Mouse (Mus musculus): ENCODE measurements around the gene 5730522E02Rik. TPM values are rescaled to one million over a fixed set of nuclear protein-coding genes. Genes with fewer than 3 reads are reported as not detected.
A peak's percentile ranks its signal among the peaks of the same experiment; 100 is the strongest.

The 5730522E02Rik gene
- polyA plus RNA-seq, 1 experiment from 2014 or later = 2.6 TPM

- H3K36me3 ChIP-seq (ENCODE audit: control insufficient read depth, insufficient read depth, low read length) = no peaks in the 10 kb centered on the region
- WGBS = 85% methylated on average over 3 of the region's 3 CpGs
These were observed 439.5 kb downstream of the 5730522E02Rik start for GRCm38 (mm10) chr11:25770991-25771568.

GRCm38 (mm10) chr11:25767584-25768333 lies 442.8 kb downstream of the 5730522E02Rik start:
- Histone ChIP-seq H3K36me3 (ENCODE audit: control insufficient read depth, insufficient read depth, low read length) (no peaks in the 10 kb centered on the region), H3K4me2 (ENCODE audit: low read depth, low read length) (no peak overlapping the region), H3K9ac (ENCODE audit: low read depth, low read length) (no peak overlapping the region), H3K9me3 (ENCODE audit: control insufficient read depth, low read length) (no peaks in the 10 kb centered on the region), H3K27me3 (replicated peaks; ENCODE audit: control insufficient read depth, insufficient read depth, low read length) (no peaks in the 10 kb centered on the region), H3K4me3 (ENCODE audit: low read depth, low read length) (no peak overlapping the region), H3K27ac (replicated peaks; ENCODE audit: low read depth, low read length) (no peak overlapping the region), H3K4me1 (ENCODE audit: control insufficient read depth, insufficient read depth, low read length) (no peaks in the 10 kb centered on the region; the same call in 1 of the 2 replicates)
- WGBS = 51% methylated on average over 5 of the region's 5 CpGs
- DNase-seq (ENCODE audit: low spot score) (no peak), ATAC-seq (ENCODE audit: low read depth) (no peak)

More at GRCm38 (mm10) chr11:25770991-25771568, 439.5 kb downstream of the 5730522E02Rik start:
- H3K27ac ChIP-seq (replicated peaks; ENCODE audit: low read depth, low read length) = no peak overlapping the region
- H3K4me1 ChIP-seq (ENCODE audit: control insufficient read depth, insufficient read depth, low read length) = no peaks in the 10 kb centered on the region; the same call in 1 of the 2 replicates
- no peak overlapping the region for H3K4me2 ChIP-seq (ENCODE audit: low read depth, low read length)
- peaks cover 4% of the 10 kb centered on the region; the same call in 1 of the 2 replicates for H3K9me3 ChIP-seq (ENCODE audit: control insufficient read depth, low read length)
- DNase-seq (ENCODE audit: low spot score) (no peak), ATAC-seq (ENCODE audit: low read depth) (no peak)
- H3K27me3 ChIP-seq (replicated peaks; ENCODE audit: control insufficient read depth, insufficient read depth, low read length) = no peaks in the 10 kb centered on the region
- no peak overlapping the region for H3K4me3 ChIP-seq (ENCODE audit: low read depth, low read length)
- H3K9ac ChIP-seq (ENCODE audit: low read depth, low read length) = no peak overlapping the region

- Histone ChIP-seq H3K27ac (replicated peaks; ENCODE audit: low read depth, low read length) (no peak overlapping the region), H3K4me2 (ENCODE audit: low read depth, low read length) (no peak overlapping the region), H3K9me3 (ENCODE audit: control insufficient read depth, low read length) (no peaks in the 10 kb centered on the region), H3K4me1 (ENCODE audit: control insufficient read depth, insufficient read depth, low read length) (0 out of 2 replicates have a peak, but pooled peaks cover 2% of the 10 kb centered on the region), H3K36me3 (ENCODE audit: control insufficient read depth, insufficient read depth, low read length) (no peaks in the 10 kb centered on the region), H3K27me3 (replicated peaks; ENCODE audit: control insufficient read depth, insufficient read depth, low read length) (no peaks in the 10 kb centered on the region), H3K4me3 (ENCODE audit: low read depth, low read length) (no peak overlapping the region), H3K9ac (ENCODE audit: low read depth, low read length) (no peak overlapping the region)
- 69% methylated on average over 7 of the region's 7 CpGs for WGBS
- DNase-seq (ENCODE audit: low spot score) = no peak
- peak; percentile 74; the same call in 1 of the 2 replicates for ATAC-seq (ENCODE audit: low read depth)
These were observed 457.2 kb downstream of the 5730522E02Rik start for GRCm38 (mm10) chr11:25753156-25753899.

DNA sequence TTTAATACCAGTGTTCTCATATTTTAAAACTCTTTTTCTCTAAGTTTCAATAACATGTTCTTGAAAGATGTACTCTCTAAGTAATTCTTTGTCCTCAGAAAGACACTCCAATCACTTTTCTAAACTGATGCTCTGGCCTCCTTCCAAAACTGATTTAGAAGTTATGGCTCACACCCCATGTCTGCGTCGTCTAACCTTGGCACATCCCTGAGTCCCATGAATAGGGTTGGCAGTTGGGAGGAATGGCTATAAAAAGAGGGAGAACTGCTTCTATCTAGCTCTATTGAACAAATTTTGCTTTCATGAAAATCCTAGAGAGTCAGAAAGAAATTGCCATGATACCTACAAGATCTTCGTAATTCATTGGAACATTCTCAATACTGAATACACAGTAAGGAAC lies 458.1 kb downstream of the 5730522E02Rik start:
- Histone ChIP-seq H3K36me3 (ENCODE audit: control insufficient read depth, insufficient read depth, low read length) (no peaks in the 10 kb centered on the region), H3K27me3 (replicated peaks; ENCODE audit: control insufficient read depth, insufficient read depth, low read length) (no peaks in the 10 kb centered on the region), H3K4me3 (ENCODE audit: low read depth, low read length) (no peak overlapping the region), H3K27ac (replicated peaks; ENCODE audit: low read depth, low read length) (no peak overlapping the region), H3K9me3 (ENCODE audit: control insufficient read depth, low read length) (no peaks in the 10 kb centered on the region), H3K4me2 (ENCODE audit: low read depth, low read length) (no peak overlapping the region), H3K4me1 (ENCODE audit: control insufficient read depth, insufficient read depth, low read length) (0 out of 2 replicates have a peak, but pooled peaks cover 4% of the 10 kb centered on the region), H3K9ac (ENCODE audit: low read depth, low read length) (no peak overlapping the region)
- ATAC-seq (ENCODE audit: low read depth) = no peak
- WGBS = 87% methylated on average over 3 of the region's 3 CpGs
- no peak for DNase-seq (ENCODE audit: low spot score)

- Histone ChIP-seq H3K36me3 (ENCODE audit: control insufficient read depth, insufficient read depth, low read length) (no peaks in the 10 kb centered on the region), H3K9ac (ENCODE audit: low read depth, low read length) (no peak overlapping the region), H3K9me3 (ENCODE audit: control insufficient read depth, low read length) (no peaks in the 10 kb centered on the region), H3K27ac (replicated peaks; ENCODE audit: low read depth, low read length) (no peak overlapping the region), H3K4me1 (ENCODE audit: control insufficient read depth, insufficient read depth, low read length) (0 out of 2 replicates have a peak, but pooled peaks cover 8% of the 10 kb centered on the region), H3K4me2 (ENCODE audit: low read depth, low read length) (no peak overlapping the region), H3K4me3 (ENCODE audit: low read depth, low read length) (no peak overlapping the region), H3K27me3 (replicated peaks; ENCODE audit: control insufficient read depth, insufficient read depth, low read length) (no peaks in the 10 kb centered on the region)
- no peak for DNase-seq (ENCODE audit: low spot score)
- ATAC-seq (ENCODE audit: low read depth) = no peak
- WGBS = 48% methylated on average over 6 of the region's 6 CpGs
These were observed 463.3 kb downstream of the 5730522E02Rik start for GRCm38 (mm10) chr11:25747098-25747862.

GRCm38 (mm10) chr11:25743664-25744063 lies 466.9 kb downstream of the 5730522E02Rik start:
- Histone ChIP-seq H3K36me3 (ENCODE audit: control insufficient read depth, insufficient read depth, low read length) (no peaks in the 10 kb centered on the region), H3K9me3 (ENCODE audit: control insufficient read depth, low read length) (no peaks in the 10 kb centered on the region), H3K27ac (replicated peaks; ENCODE audit: low read depth, low read length) (no peak overlapping the region), H3K27me3 (replicated peaks; ENCODE audit: control insufficient read depth, insufficient read depth, low read length) (no peaks in the 10 kb centered on the region), H3K4me1 (ENCODE audit: control insufficient read depth, insufficient read depth, low read length) (0 out of 2 replicates have a peak, but pooled peaks cover 5% of the 10 kb centered on the region), H3K9ac (ENCODE audit: low read depth, low read length) (no peak overlapping the region), H3K4me2 (ENCODE audit: low read depth, low read length) (no peak overlapping the region), H3K4me3 (ENCODE audit: low read depth, low read length) (no peak overlapping the region)
- DNase-seq (ENCODE audit: low spot score) (no peak), ATAC-seq (ENCODE audit: low read depth) (no peak)
- 87% methylated on average over 3 of the region's 3 CpGs for WGBS

DNA sequence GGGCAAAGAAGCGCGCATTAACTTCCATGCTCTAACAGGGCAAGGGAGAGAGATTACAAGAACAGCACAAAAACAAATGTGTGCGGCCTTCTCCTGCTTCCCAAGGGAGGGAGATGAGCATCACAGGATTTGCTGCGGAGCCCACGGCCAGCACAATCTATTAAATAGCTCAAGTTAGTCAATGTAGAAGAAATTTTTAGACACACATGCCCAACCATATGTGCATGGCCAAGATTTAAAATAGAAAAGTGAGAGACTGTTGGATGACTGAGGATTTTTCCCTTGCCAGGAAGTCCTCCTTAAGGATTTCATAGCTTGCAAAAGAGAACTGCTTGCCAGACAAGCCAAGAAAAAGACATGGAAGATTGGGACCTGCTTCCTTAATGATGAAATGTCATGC lies 473.3 kb downstream of the 5730522E02Rik start:
- Histone ChIP-seq H3K9me3 (ENCODE audit: control insufficient read depth, low read length) (no peaks in the 10 kb centered on the region), H3K4me1 (ENCODE audit: control insufficient read depth, insufficient read depth, low read length) (no peaks in the 10 kb centered on the region), H3K27ac (replicated peaks; ENCODE audit: low read depth, low read length) (no peak overlapping the region), H3K27me3 (replicated peaks; ENCODE audit: control insufficient read depth, insufficient read depth, low read length) (no peaks in the 10 kb centered on the region), H3K36me3 (ENCODE audit: control insufficient read depth, insufficient read depth, low read length) (no peaks in the 10 kb centered on the region), H3K9ac (ENCODE audit: low read depth, low read length) (no peak overlapping the region), H3K4me3 (ENCODE audit: low read depth, low read length) (no peak overlapping the region), H3K4me2 (ENCODE audit: low read depth, low read length) (no peak overlapping the region)
- WGBS = 83% methylated on average over 5 of the region's 5 CpGs
- ATAC-seq (ENCODE audit: low read depth) (no peak), DNase-seq (ENCODE audit: low spot score) (no peak)

GRCm38 (mm10) chr11:25729476-25729875 lies 481.1 kb downstream of the 5730522E02Rik start:
- H3K4me1 ChIP-seq (ENCODE audit: control insufficient read depth, insufficient read depth, low read length) = no peaks in the 10 kb centered on the region
- no peak overlapping the region for H3K4me2 ChIP-seq (ENCODE audit: low read depth, low read length)
- DNase-seq (ENCODE audit: low spot score) = no peak
- no peak overlapping the region for H3K27ac ChIP-seq (replicated peaks; ENCODE audit: low read depth, low read length)
- WGBS = 38% methylated on average over 1 of the region's 1 CpGs
- no peak overlapping the region for H3K9ac ChIP-seq (ENCODE audit: low read depth, low read length)
- H3K9me3 ChIP-seq (ENCODE audit: control insufficient read depth, low read length) = no peaks in the 10 kb centered on the region
- no peaks in the 10 kb centered on the region for H3K27me3 ChIP-seq (replicated peaks; ENCODE audit: control insufficient read depth, insufficient read depth, low read length)
- no peaks in the 10 kb centered on the region for H3K36me3 ChIP-seq (ENCODE audit: control insufficient read depth, insufficient read depth, low read length)
- no peak for ATAC-seq (ENCODE audit: low read depth)
- H3K4me3 ChIP-seq (ENCODE audit: low read depth, low read length) = no peak overlapping the region

All from embryonic facial prominence, embryonic 14.5 days (tissue).